Mouse (Mus musculus): Measurements from ENCODE around the gene 4930442H23Rik.
A peak's percentile ranks its signal among the peaks of the same experiment; 100 is the strongest.
"Not testable (repeated sequence)": the region's sequence is repeated elsewhere in the genome, so short reads cannot be mapped to it uniquely, and the experiment has no call there.

Gene 4930442H23Rik

DNA sequence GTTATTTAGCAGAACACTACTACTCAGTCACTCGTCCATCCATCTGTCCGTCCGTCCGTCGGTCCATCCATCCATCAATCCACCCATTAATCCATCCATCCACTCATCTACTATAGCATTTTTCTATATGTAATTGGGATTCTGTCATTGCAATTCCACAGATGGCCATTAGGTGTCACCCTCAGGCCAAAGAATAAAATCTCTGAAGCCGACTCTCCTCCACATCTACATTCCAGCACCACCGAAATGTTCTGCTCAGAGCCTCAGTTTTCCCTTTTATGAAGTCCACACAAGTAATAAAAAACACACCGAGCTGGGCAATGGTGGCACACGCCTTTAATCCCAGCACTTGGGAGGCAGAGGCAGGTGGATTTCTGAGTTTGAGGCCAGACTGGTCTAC is 14.6 kb upstream of the 4930442H23Rik start:
- DNase-seq (ENCODE audit: low spot score): peak; percentile 69

- no peak for DNase-seq (ENCODE audit: low spot score)
Observed at GRCm38 (mm10) chr10:81197305-81197704, 13.7 kb upstream of the 4930442H23Rik start.

DNA sequence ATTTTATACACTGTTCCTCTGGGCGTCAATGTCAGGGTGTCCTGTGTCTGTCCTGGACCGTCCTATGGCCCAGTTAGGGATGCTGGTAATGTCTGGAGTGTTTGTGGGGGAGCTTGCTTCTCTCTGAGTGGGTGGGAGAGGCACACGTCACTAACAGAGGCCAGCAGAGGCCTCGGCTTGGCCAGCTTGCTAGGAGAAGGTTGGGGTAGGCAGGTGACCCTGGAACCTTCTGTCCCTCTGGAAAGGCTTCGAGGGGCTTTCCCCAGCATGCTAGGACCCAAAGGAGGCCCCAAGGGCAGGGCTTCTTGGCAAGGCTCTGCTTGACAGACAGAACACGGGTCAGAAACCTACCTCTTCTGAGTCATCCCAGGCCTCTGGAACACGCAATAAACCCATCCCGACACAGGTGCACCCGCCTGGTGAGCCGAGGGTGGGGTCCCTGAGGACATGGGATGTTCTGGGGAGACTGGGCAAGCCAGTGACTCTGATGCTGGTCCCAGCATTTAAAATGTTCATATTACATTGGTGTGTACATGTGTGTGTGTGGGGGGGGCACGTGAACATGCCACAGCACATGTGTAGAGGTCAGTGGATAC is 12.9 kb upstream of the 4930442H23Rik start:
- no peak for DNase-seq (ENCODE audit: low spot score)

DNA sequence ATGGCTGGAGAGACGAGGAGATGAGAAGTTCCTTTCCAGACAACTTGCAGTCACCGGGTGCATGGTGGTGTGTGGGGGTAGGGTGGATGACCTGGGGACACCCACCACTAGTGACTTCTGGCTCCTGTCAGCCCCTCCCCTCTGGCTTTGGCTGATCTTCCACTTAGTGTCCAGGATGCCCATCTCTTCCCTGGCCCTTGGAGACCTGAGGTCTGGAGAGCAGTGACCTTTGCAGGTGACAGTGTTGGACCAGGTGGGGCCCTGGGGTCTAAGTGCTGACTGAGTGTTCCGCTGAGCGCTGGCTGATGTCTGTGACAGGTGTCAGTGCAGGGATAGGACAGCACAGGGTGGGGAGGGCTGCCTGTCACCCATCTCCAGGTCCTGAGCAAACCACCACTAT is 11.7 kb upstream of the 4930442H23Rik start:
- DNase-seq (ENCODE audit: low spot score): no peak

GRCm38 (mm10) chr10:81193991-81194774 is 10.5 kb upstream of the 4930442H23Rik start:
- DNase-seq (ENCODE audit: low spot score): no peak

DNA sequence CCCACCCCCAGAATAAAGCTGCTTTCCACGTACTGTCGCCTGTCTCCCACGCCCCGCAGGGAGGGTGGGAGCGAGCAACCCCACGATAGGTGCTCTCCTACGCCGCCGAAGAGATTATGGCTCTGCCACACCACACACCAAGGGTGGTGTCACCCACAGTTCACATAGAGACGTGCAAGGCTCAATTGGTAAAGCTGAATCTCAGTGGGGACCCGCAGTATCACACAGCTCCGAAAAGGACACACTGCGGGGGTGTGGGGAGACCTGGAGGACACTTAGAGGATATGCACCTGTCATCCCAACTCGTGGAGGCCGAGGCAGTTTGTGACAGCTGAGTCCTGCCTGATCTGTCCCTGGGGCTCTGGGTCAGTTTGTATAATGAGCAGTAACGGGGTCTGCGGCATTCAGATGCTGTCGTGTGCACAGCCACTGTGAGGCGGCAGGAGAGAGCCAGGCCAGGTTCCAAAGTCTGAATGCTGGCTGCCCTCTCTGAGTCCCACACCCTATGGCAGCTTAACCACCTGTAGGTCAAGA is 9.4 kb upstream of the 4930442H23Rik start:
- DNase-seq (ENCODE audit: low spot score): no peak

DNA sequence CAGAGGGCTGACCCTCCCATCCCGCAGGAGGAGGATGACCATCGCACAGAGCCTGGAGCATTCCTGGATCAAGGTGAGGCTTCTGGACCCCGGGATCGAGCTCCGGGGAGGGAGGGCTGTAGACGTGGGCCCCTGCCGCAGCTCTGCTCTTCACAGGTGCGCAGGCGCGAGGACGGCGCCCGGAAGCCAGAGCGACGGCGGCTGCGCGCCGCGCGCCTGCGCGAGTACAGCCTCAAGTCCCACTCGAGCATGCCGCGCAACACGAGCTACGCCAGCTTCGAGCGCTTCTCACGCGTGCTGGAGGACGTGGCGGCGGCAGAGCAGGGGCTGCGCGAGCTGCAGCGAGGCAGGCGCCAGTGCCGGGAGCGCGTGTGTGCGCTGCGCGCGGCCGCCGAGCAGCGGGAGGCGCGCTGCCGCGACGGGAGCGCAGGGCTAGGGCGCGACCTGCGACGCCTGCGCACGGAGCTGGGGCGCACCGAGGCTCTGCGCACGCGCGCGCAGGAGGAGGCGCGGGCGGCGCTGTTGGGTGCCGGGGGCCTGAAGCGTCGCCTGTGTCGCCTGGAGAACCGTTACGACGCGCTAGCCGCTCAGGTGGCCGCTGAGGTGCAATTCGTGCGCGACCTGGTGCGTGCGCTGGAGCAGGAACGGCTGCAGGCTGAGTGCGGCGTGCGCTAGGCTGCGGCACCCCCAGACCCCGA is 8.8 kb upstream of the 4930442H23Rik start:
- DNase-seq (ENCODE audit: low spot score): peak; percentile 83

DNA sequence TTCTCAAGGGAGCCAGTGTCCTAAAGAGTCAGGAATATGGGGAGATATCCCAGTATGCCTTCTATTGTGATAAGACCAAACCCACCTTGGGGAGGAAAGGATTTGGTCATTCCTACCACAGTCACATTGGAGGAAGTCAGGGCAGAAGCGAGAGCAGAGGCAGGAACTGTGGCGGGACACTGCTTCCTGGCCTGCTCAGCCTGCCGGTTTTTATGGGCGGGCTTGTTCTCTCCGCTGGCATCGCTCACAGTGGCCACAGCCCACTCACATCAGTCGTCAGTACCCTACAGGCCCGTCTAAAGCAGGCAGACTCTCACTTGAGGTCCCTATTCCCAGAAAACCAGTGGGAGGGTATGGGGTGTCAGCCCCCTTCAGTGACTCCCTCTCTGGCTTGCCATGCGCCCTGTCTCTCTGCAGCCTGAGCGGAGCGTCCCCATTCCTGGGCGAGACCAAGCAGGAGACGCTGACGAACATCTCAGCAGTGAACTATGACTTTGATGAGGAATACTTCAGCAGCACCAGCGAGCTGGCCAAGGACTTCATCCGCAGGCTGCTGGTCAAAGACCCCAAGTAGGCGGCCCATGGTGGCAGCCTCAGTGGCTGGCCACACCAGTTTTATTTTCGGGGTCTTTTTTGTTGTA is 7.8 kb upstream of the 4930442H23Rik start:
- DNase-seq (ENCODE audit: low spot score): no peak

GRCm38 (mm10) chr10:81190912-81191321 is 7.3 kb upstream of the 4930442H23Rik start:
- DNase-seq (ENCODE audit: low spot score): no peak

DNA sequence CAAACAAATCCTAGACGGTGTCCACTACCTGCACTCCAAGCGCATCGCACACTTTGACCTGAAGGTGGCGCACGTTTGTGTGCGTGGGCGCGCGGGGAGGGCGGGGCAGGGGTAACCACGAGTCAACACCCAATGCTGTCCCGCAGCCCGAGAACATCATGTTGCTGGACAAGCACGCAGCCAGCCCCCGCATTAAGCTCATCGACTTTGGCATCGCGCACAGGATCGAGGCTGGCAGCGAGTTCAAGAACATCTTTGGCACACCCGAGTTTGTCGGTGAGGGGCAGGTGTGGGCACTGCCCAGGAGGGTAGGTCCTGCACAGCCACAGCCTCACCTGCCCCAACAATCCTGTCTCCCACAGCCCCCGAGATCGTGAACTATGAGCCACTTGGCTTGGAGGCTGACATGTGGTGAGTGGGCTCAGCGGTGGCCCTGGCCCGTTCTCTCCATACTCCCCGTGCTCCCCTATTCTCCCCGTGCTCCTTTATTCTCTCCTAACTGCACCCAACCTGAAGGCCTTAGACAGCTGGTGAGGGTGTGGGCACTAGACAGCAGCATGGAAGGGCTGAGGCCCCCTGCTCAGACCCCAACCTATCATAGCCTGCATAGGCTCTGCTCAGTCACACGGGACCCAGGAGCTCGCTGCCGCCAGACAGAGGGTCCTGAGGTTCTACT is 6.7 kb upstream of the 4930442H23Rik start:
- no peak for DNase-seq (ENCODE audit: low spot score)

GRCm38 (mm10) chr10:81189821-81190220 is 6.2 kb upstream of the 4930442H23Rik start:
- DNase-seq (ENCODE audit: low spot score): no peak

DNA sequence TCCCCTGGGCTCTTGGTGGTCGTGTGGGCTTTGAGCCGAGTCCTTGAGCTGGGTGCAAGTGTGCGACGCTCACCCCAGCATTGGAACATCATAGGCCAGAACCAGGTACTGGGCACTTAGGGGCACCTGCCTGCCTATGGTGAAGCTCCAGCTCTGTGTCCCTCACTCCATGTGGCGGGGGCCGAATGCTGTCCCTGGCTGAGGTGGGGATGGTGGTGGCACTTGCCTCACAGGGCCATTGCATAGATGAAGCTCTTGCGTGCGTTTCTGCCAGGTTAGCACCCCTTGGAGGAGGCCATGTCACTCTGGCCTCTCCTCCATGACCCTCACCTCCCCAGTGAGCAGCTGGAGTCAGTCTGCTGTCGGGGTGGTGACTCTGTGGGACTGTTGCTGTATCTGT is 3.5 kb upstream of the 4930442H23Rik start:
- no peak for DNase-seq (ENCODE audit: low spot score)

GRCm38 (mm10) chr10:81184765-81185164 is 1.1 kb upstream of the 4930442H23Rik start:
- peak; percentile 63 for DNase-seq (ENCODE audit: low spot score)

- DNase-seq (ENCODE audit: low spot score): peak; percentile 98
Observed at GRCm38 (mm10) chr10:81182336-81183333, 1.0 kb downstream of the 4930442H23Rik start, which contains the start of gene Dapk3. TSS of gene Dapk3 (plus strand) at chr10:81183005.

GRCm38 (mm10) chr10:81181860-81182259 is 1.8 kb downstream of the 4930442H23Rik start:
- DNase-seq (ENCODE audit: low spot score): not testable (repeated sequence)

- DNase-seq (ENCODE audit: low spot score): no peak
Observed at GRCm38 (mm10) chr10:81180946-81181345, 2.7 kb downstream of the 4930442H23Rik start.

- no peak for DNase-seq (ENCODE audit: low spot score)
Observed at GRCm38 (mm10) chr10:81179451-81180342, 4.0 kb downstream of the 4930442H23Rik start.

DNA sequence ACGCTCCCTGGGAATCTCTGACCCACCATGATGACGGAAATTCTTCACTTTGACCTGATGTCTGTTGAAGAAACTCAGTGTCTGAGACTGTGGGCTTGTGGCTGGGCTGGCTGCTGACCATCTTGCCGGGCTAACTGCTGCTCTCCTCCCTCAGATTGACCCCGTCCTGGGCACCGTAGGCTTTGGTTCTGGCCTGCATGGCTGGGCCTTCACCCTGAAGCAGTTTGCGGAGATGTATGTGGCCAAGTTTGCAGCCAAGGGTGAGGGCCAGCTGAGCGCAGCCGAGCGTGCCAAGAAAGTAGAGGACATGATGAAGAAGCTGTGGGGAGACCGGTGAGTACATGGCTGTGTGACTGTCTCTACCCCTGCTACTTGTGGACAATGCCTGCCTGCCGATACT is 4.7 kb downstream of the 4930442H23Rik start:
- DNase-seq (ENCODE audit: low spot score): no peak

All from lung, postnatal 25 days (tissue).